Mouse (Mus musculus) testis, adult 2 months (tissue): ENCODE measurements at regions not wholly inside any gene's neighbourhood (a gene's known extent, or its start where the extent isn't known, plus 50 kb on each side); places are given as distances from the start of the nearest gene placed in this dataset.

ENCODE experiments used
- CTCF ChIP-seq: fragments of 200-500 bp; IDR thresholded peaks from 2 replicates; pipeline ENCODE4 v1.5.1; 2012; ENCODE audit warnings: low read depth, mild to moderate bottlenecking, inconsistent platforms, low read length, moderate library complexity; ENCODE audit not compliant: control insufficient read depth, insufficient read depth, insufficient replicate concordance
- POLR2A ChIP-seq: fragments of 200-500 bp; IDR thresholded peaks from 2 replicates; pipeline ENCODE4 v1.6.1; 2012; ENCODE audit warnings: low read depth, mild to moderate bottlenecking, inconsistent platforms, low read length, moderate library complexity; ENCODE audit not compliant: control insufficient read depth

GRCm38 (mm10) chr13:28801210-28801954 lies 152.1 kb downstream of the Sox4 start:
- no peak for TF ChIP-seq CTCF
- no peak for TF ChIP-seq POLR2A
